Mouse (Mus musculus): Measurements from ENCODE around the gene Bicd2.
A peak's percentile ranks its signal among the peaks of the same experiment; 100 is the strongest.

Gene Bicd2

DNA sequence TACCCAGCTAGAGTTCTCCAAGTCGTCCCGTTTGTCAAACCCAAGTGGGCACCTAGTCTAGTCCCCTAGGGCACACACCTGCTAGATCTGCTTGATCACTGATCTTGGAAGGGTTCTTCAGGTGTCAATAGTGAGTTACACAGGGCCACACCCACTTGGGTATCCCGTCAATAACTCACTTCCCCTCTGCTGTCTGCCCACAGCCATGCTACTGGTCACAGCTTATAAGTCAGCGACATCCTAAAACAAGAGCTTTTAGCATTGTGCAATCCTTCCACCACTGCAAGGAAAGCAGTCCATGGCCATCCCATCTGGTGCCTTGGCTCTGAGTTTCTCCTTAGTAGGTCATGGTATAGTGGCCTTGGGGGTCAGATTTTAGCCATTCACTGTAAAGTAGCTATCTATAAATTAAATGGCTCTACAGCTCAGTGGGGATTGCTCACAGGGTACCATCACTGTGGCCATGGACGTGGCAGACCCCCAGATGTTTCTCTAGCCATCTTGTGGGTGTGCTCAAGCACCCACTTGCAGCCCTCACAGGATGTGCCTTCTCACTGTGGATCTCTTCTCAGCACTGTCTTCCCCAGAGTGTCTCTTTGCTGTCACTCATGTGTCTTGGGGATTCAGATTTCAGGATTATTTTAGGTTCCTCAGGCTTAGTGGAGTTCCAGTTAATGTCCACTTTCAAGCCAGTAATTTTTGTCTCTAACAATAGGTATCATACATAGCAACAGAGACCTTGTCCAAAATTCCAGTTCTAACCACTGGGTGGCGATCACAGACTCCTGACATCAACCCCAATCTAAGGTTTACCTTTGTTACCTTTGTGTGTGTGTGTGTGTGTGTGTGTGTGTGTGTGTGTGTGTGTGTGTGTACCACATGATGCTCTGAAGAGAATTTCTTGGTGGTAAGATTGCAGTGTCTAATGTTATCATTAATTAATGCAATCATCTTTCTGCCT, 14.9 kb upstream of the Bicd2 start:
- peak; percentile 66 to 81 for DNase-seq (ENCODE audit: low spot score in 2 of 2)

- DNase-seq (ENCODE audit: low spot score in 2 of 2) = no peak
Observed at GRCm38 (mm10) chr13:49328101-49328500, 13.3 kb upstream of the Bicd2 start.

DNA sequence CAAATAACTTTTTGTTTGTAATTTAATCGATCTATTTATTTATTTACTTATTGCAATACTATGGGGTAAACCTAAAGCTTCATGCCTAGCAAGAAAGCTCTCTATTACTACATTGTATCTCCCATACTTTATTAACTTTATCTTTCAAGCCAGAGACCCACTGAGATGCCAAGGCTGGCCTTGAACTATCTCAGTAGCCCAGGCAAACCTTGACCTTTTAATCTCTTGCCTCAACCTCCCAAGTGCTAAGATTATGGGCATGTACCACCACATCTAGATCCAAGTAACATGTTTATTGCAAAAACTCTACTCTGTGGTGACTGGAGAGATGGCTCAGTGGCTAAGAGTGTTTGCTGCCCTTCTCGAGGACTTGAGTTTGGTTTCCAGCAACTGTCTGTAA, 8.1 kb upstream of the Bicd2 start:
- DNase-seq (ENCODE audit: low spot score in 2 of 2) = no peak

DNA sequence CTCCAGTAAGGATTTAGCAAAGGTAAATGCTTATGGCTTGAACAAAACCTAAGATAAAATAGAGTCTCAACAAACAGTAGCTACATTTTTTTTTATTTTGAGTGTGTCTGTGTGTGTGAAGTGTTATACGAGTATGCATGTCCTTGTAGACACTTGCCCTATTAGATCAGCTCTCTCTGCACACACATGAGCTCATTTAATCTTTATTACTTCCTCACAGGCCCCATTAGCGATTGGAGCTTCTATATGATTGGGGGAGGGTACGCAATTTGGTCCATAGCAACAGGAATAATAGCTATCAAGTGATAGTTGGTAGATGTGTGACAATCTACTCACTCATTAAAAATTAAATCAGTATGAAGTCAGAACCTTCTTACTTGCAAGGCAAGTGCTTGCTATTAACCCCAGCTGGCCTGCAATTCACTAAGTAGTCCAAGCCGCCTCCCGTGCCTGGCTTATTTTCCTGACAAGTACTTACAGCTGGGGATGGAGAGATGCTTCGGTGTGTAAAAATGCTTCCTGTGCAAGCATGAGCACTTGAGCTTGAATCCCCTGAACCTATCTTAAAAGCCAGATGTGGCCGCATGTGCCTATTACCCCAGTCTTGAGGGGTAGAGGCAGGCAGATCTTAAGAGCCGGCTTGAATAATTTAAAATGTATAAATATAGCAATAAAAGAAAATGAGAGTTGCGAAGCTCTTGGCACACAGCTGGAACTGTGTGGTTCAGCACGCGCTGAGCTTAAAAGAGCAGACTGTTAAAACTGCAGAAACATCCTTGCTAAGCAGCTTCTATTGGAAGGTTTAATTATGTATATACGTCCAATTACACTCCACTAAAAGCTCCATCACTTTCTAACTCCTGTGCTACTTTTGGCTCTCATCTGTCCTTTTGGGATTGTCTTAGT, 6.1 kb upstream of the Bicd2 start:
- DNase-seq (ENCODE audit: low spot score in 2 of 2) = no peak

- DNase-seq (ENCODE audit: low spot score in 2 of 2) = peak in 1 of 2 experiments; percentile 61
Observed at GRCm38 (mm10) chr13:49338893-49339546, 2.4 kb upstream of the Bicd2 start.

DNA sequence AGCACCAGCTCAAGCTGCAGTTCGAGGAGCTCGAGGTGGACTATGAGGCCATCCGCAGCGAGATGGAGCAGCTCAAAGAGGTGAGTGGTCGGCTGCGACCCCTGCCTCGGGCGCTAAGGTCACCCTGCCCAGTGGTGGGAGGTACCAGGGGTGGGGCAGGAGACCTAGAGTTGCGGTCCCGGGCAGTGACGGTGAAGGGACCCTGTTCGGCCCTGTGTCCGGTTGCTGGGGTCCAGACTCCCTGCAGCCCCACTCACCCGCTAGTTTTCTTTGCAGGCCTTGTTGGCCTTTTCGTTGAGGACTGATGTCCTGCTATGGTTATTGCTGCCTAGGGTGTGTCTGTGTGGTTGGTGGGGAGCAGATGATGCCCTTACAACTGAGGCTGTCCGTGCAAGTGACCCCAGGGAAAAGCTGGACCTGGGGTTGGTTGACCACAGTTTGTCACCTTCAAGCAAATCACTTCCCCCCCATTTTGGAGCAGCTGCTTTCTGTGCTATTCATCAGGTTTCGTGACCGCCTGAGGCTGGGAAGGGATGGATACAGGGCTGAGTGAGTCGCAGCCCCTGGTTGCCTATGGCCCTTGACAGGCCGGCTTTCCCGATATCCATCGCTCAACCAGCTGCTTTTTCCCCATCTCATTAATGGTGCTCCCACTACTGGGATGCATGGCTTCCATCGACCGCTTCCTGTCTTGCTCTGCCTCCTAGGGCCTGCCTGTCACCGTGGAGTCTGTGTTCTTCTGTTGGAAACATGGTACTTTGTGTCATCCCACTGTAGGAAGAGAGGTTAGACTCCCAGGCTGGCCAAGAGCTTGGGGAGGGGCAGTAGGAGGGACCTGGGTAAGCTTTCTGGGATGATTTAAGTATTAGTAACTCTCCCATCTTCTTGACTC, 692 bp downstream of the Bicd2 start:
- no peak for DNase-seq (ENCODE audit: low spot score in 2 of 2)

- no peak for DNase-seq (ENCODE audit: low spot score in 2 of 2)
Observed at GRCm38 (mm10) chr13:49342723-49343100, 1.3 kb downstream of the Bicd2 start.

- no peak for DNase-seq (ENCODE audit: low spot score in 2 of 2)
Observed at GRCm38 (mm10) chr13:49344567-49344966, 3.2 kb downstream of the Bicd2 start.

DNA sequence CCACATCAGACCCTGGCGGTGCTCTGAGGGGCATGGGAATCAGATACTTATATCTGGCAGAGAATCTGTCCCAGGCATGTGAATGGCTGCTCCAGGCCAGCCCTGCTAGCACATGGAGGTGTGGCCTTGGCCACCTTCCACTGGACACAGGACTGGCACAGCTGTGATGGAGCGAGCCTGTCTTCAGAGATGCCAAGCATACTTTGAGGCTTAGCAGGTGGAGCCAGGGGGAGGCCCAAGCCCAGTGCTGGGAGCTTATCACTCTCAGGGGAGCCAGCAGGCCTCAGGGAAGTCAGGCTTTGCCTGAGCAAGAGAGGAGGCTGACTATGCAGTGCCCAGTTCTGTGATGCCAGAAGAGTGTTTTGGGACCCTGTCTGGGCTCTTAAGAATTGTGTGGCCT, 4.1 kb downstream of the Bicd2 start:
- no peak for DNase-seq (ENCODE audit: low spot score in 2 of 2)

DNA sequence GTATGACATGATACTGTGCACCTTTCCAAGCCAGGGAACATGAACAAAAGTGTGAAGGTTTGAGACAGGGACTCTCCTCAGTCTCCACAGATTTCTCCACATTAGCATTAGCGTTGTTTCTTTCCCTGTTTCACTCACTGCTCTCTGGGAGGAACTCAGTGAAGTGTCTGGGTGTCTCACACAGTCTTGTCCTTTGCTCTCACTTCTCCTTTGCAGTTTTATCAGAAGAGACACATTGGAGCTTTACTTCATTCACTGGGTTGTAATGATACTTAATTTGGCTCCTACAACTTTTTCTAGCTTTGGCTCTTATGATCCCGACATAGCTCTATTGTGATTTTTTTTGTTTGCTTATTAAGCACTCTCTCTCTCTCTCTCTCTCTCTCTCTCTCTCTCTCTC, 7.1 kb downstream of the Bicd2 start:
- no peak for DNase-seq (ENCODE audit: low spot score in 2 of 2)

GRCm38 (mm10) chr13:49349335-49349734, 8.0 kb downstream of the Bicd2 start:
- DNase-seq (ENCODE audit: low spot score in 2 of 2) = no peak

GRCm38 (mm10) chr13:49349836-49350505, 8.6 kb downstream of the Bicd2 start:
- no peak for DNase-seq (ENCODE audit: low spot score in 2 of 2)

DNA sequence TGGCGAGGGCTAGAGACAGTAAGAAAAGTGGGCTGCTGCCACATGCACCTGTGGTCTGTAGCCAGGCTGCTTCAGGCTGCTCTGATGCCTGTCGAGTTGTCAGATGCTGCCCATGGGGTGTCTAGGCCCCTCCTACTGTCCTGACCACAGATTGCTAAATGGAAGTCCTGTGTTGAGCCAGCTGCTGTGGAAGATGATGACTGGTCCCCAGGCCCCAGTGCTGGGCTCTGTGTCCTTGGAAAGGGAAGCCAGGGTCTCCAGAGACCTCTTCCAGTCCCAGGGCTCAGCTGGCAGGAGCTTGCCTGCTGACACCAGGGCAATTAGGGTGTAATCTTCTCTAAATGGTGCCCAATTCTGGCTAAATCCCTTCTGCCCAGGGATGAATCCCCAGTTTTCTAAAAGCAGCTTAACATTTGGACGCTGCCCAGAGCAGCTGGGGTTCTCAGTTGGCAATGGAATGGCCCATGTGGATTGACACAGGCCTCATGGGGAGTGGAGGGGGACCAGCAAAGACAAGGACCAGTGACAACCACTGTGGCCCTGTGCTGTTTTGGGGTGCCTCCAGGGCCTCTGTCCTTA, 11.3 kb downstream of the Bicd2 start:
- DNase-seq (ENCODE audit: low spot score in 2 of 2) = no peak

DNA sequence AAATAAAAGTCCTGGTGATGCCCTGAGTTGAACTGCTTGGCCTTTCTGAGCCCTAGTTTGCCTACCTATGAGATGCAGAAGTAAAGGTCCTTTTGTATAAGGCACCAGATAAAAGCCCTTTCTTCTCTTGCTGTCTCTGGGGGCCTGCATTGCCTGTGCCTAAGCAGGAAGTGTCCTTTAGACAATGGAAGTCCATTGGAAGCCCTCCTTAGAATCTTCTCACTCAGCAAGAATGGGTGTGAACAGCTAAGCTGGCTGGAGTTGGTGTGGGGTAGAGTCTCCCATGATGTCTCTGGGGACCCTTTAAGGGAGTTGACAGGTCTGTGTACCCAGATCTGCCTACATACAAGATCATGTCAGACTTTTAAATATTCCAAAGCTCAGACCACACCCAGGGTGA, 12.0 kb downstream of the Bicd2 start:
- DNase-seq (ENCODE audit: low spot score in 2 of 2) = no peak

GRCm38 (mm10) chr13:49353991-49354507, 12.7 kb downstream of the Bicd2 start:
- peak; percentile 30 to 41 for DNase-seq (ENCODE audit: low spot score in 2 of 2)

DNA sequence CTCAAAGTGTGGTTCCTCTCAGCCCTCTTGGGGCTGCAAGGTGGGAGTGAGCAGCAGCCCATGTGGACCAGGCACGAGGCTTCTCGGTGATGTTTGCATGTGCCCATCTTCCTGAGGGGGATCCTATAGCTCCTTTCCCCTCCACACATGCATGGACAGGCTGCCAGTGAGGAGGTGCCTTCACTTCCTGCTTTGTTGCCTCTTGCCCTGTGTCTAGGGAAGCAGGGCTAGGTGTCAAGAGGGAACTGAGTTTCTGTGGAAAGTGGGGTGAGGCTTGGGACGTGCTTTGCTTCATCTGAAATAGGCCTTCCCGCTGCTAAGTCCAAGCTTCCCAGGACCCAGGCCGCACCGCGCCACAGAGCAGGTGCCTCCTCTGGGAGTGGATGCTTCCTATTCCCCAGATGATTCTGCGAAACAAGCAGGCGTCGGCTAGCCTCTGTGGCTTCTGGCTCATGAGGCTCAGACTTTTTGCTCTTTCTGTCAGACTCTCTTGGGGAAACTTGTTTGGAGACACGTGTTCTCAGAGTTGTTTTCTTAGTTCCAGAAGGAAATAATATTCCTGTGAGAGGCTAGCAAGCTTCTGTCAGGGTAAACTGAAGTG, 14.2 kb downstream of the Bicd2 start:
- no peak for DNase-seq (ENCODE audit: low spot score in 2 of 2)

- DNase-seq (ENCODE audit: low spot score in 2 of 2) = no peak
Observed at GRCm38 (mm10) chr13:49356090-49356489, 14.7 kb downstream of the Bicd2 start.

DNA sequence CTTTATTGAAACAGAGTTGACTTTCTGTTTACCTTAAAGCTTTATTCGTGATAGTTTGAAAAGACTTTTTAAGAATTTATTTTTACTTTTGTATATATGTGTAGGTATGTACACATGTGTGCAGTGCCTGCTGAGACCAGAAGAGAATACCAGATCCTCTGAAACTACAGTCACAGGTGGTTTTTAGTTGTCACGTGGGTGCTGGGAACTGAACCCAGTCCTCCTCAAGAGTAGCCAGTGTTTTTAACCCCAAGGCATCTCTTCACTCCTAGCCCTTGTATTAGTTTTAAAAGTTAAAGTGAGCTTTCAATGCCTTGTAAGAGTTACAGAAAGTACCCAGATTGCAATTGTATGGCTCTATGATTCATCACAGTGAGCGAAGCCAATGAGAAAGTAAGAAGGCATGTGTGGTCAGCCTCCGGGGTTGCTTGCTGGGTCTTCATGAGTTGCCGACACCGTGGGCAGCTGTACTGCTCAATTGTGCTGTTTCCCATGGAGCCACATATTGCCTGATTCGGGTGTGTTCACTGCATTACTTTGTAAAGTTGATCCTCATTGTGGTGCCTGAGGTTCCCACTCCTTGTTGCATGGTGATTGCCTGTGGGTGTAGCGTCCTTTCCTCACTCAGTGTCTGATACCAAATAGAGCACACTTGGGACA, 16.1 kb downstream of the Bicd2 start:
- no peak for DNase-seq (ENCODE audit: low spot score in 2 of 2)

- no peak for DNase-seq (ENCODE audit: low spot score in 2 of 2)
Observed at GRCm38 (mm10) chr13:49358184-49358583, 16.8 kb downstream of the Bicd2 start.

Measured in right cerebral cortex, adult 2 months (tissue).